Mouse (Mus musculus) liver, embryonic 15.5 days (tissue): ENCODE results near the gene Musk. TPM values are rescaled to one million over a fixed set of nuclear protein-coding genes. Genes with fewer than 3 reads are reported as not detected.
"Not testable (repeated sequence)": the region's sequence is repeated elsewhere in the genome, so short reads cannot be mapped to it uniquely, and the experiment has no call there.

Experiments used
- ATAC-seq: fragments of 200-750 bp; cut with Nextera tagmentation; 2 replicates; pipeline ENCODE4 v1.8.0; 2017; ENCODE audit warnings: moderate number of reproducible peaks, mild to moderate bottlenecking, moderate library complexity; ENCODE audit not compliant: insufficient read depth
- H3K27ac ChIP-seq: fragments of 300-500 bp; sonication (generic); replicated peaks from 2 replicates; pipeline ENCODE4 v1.5.1; 2015; ENCODE audit warnings: mild to moderate bottlenecking, inconsistent platforms
- H3K27me3 ChIP-seq: fragments of 300-500 bp; sonication (generic); 2 replicates; pipeline ENCODE4 v1.6.1; 2015; ENCODE audit warnings: mild to moderate bottlenecking, inconsistent platforms
- H3K36me3 ChIP-seq: fragments of 300-500 bp; sonication (generic); replicated peaks from 2 replicates; pipeline ENCODE4 v1.6.1; 2015; ENCODE audit warnings: moderate library complexity, mild to moderate bottlenecking, inconsistent platforms
- H3K4me1 ChIP-seq: fragments of 300-500 bp; sonication (generic); replicated peaks from 2 replicates; pipeline ENCODE4 v1.6.1; 2015; ENCODE audit warnings: inconsistent platforms
- H3K4me2 ChIP-seq: fragments of 300-500 bp; sonication (generic); 2 replicates; pipeline ENCODE4 v1.6.1; 2015; ENCODE audit warnings: moderate library complexity, mild to moderate bottlenecking, inconsistent platforms
- H3K4me3 ChIP-seq: fragments of 300-500 bp; sonication (generic); replicated peaks from 2 replicates; pipeline ENCODE4 v1.5.1; 2015; ENCODE audit warnings: mild to moderate bottlenecking, inconsistent platforms
- H3K9ac ChIP-seq: fragments of 300-500 bp; sonication (generic); 2 replicates; pipeline ENCODE4 v1.6.1; 2015; ENCODE audit warnings: moderate library complexity, mild to moderate bottlenecking, inconsistent platforms
- H3K9me3 ChIP-seq: fragments of 300-500 bp; sonication (generic); replicated peaks from 2 replicates; pipeline ENCODE4 v1.6.1; 2016; ENCODE audit warnings: inconsistent platforms
- WGBS: fragments of 180-500 bp; shearing (Covaris S2); methylation state at CpG from one replicate; pipeline ENCODE4 v1.1.7; 2015; ENCODE audit warnings: mixed read lengths; ENCODE audit not compliant: insufficient replicate concordance; 5-methylcytosine and 5-hydroxymethylcytosine counted together
- polyA plus RNA-seq: library from polyadenylated mRNA; unstranded; fragments of >200 nt; fragmentation: Nextera tagmentation; extraction: Ambion mirVana; gene quantifications from 2 replicates; pipeline ENCODE4 v1.2.1, GENCODE M21; 2015

Musk gene
- 0.13 TPM in 2 replicates for polyA plus RNA-seq

GRCm38 (mm10) chr4:58285687-58286086, at the start of gene Musk:
Musk (plus strand) TSS chr4:58285960.
- no peaks in the 10 kb centered on the region for H3K36me3 ChIP-seq
- no peaks in the 10 kb centered on the region for H3K4me1 ChIP-seq
- no peak within 1 kb of the TSS for H3K27ac ChIP-seq
- H3K4me2 ChIP-seq: no peak within 1 kb of the TSS
- 66% methylated on average over 11 of the region's 11 CpGs for WGBS
- H3K27me3 ChIP-seq: no peaks in the 10 kb centered on the region
- no peak within 1 kb of the TSS for H3K4me3 ChIP-seq
- H3K9ac ChIP-seq: no peak within 1 kb of the TSS
- H3K9me3 ChIP-seq: no peaks in the 10 kb centered on the region
- ATAC-seq: no peak

- ATAC-seq: no peak
- H3K4me2 ChIP-seq: no peak overlapping the region
- 56% methylated on average over 7 of the region's 7 CpGs for WGBS
Observed at GRCm38 (mm10) chr4:58240416-58240815, 45.3 kb upstream of the Musk start.

GRCm38 (mm10) chr4:58245544-58245943, 40.2 kb upstream of the Musk start:
- H3K9me3 ChIP-seq: no peaks in the 10 kb centered on the region
- WGBS: 75% methylated on average over 1 of the region's 1 CpGs
- H3K4me3 ChIP-seq: no peak overlapping the region
- no peak for ATAC-seq
- no peak overlapping the region for H3K27ac ChIP-seq
- H3K4me2 ChIP-seq: no peak overlapping the region
- no peaks in the 10 kb centered on the region for H3K36me3 ChIP-seq
- H3K27me3 ChIP-seq: no peaks in the 10 kb centered on the region
- no peak overlapping the region for H3K9ac ChIP-seq
- no peaks in the 10 kb centered on the region for H3K4me1 ChIP-seq

More at GRCm38 (mm10) chr4:58240416-58240815, 45.3 kb upstream of the Musk start:
- Histone ChIP-seq H3K4me1 (no peaks in the 10 kb centered on the region), H3K27ac (no peak overlapping the region), H3K9ac (no peak overlapping the region), H3K9me3 (no peaks in the 10 kb centered on the region), H3K36me3 (no peaks in the 10 kb centered on the region), H3K27me3 (no peaks in the 10 kb centered on the region), H3K4me3 (no peak overlapping the region)

- Histone ChIP-seq H3K4me3 (no peak overlapping the region), H3K9ac (no peak overlapping the region), H3K27me3 (no peaks in the 10 kb centered on the region), H3K27ac (no peak overlapping the region), H3K4me1 (no peaks in the 10 kb centered on the region), H3K36me3 (no peaks in the 10 kb centered on the region), H3K4me2 (no peak overlapping the region), H3K9me3 (no peaks in the 10 kb centered on the region)
- WGBS: 65% methylated on average over 3 of the region's 3 CpGs
- no peak for ATAC-seq
Observed at GRCm38 (mm10) chr4:58252381-58252780, 33.4 kb upstream of the Musk start.

- no peak overlapping the region for H3K27ac ChIP-seq
- no peaks in the 10 kb centered on the region for H3K36me3 ChIP-seq
- 21% methylated on average over 5 of the region's 5 CpGs for WGBS
- H3K9me3 ChIP-seq: no peaks in the 10 kb centered on the region
- H3K4me3 ChIP-seq: no peak overlapping the region
- no peak for ATAC-seq
- no peak overlapping the region for H3K4me2 ChIP-seq
- H3K9ac ChIP-seq: no peak overlapping the region
- H3K27me3 ChIP-seq: no peaks in the 10 kb centered on the region
- no peaks in the 10 kb centered on the region for H3K4me1 ChIP-seq
Observed at GRCm38 (mm10) chr4:58253410-58253809, 32.4 kb upstream of the Musk start.

GRCm38 (mm10) chr4:58260767-58261166, 25.0 kb upstream of the Musk start:
- not testable (repeated sequence) for H3K4me3 ChIP-seq, H3K9ac ChIP-seq, ATAC-seq, H3K4me2 ChIP-seq, H3K4me1 ChIP-seq, H3K27ac ChIP-seq, H3K27me3 ChIP-seq, H3K36me3 ChIP-seq, H3K9me3 ChIP-seq
- 83% methylated on average over 21 of the region's 21 CpGs for WGBS

GRCm38 (mm10) chr4:58266294-58266693, 19.5 kb upstream of the Musk start:
- Histone ChIP-seq H3K27me3 (no peaks in the 10 kb centered on the region), H3K9me3 (no peaks in the 10 kb centered on the region), H3K9ac (no peak overlapping the region), H3K4me2 (no peak overlapping the region), H3K36me3 (no peaks in the 10 kb centered on the region), H3K4me1 (no peaks in the 10 kb centered on the region), H3K4me3 (no peak overlapping the region), H3K27ac (no peak overlapping the region)
- 47% methylated on average over 7 of the region's 7 CpGs for WGBS
- ATAC-seq: no peak

- H3K36me3 ChIP-seq: no peaks in the 10 kb centered on the region
- H3K9me3 ChIP-seq: no peaks in the 10 kb centered on the region
- no peak for ATAC-seq
- H3K4me2 ChIP-seq: no peak overlapping the region
- H3K4me3 ChIP-seq: no peak overlapping the region
- H3K4me1 ChIP-seq: no peaks in the 10 kb centered on the region
- WGBS: 46% methylated on average over 4 of the region's 4 CpGs
- H3K27me3 ChIP-seq: no peaks in the 10 kb centered on the region
- H3K27ac ChIP-seq: no peak overlapping the region
- H3K9ac ChIP-seq: no peak overlapping the region
Observed at GRCm38 (mm10) chr4:58268897-58269542, 16.7 kb upstream of the Musk start.

- H3K27me3 ChIP-seq: no peaks in the 10 kb centered on the region
- H3K4me2 ChIP-seq: no peak overlapping the region
- no peak for ATAC-seq
- no peaks in the 10 kb centered on the region for H3K9me3 ChIP-seq
- WGBS: 65% methylated on average over 2 of the region's 2 CpGs
- H3K36me3 ChIP-seq: no peaks in the 10 kb centered on the region
- no peaks in the 10 kb centered on the region for H3K4me1 ChIP-seq
- H3K4me3 ChIP-seq: no peak overlapping the region
- no peak overlapping the region for H3K27ac ChIP-seq
- H3K9ac ChIP-seq: no peak overlapping the region
Observed at GRCm38 (mm10) chr4:58269961-58270360, 15.8 kb upstream of the Musk start.

- 86% methylated on average over 1 of the region's 1 CpGs for WGBS
- H3K9me3 ChIP-seq: no peaks in the 10 kb centered on the region
- no peak overlapping the region for H3K9ac ChIP-seq
- H3K27me3 ChIP-seq: no peaks in the 10 kb centered on the region
- H3K36me3 ChIP-seq: no peaks in the 10 kb centered on the region
- no peak for ATAC-seq
- no peak overlapping the region for H3K4me2 ChIP-seq
- no peak overlapping the region for H3K27ac ChIP-seq
- no peaks in the 10 kb centered on the region for H3K4me1 ChIP-seq
- no peak overlapping the region for H3K4me3 ChIP-seq
Observed at GRCm38 (mm10) chr4:58270956-58271355, 14.8 kb upstream of the Musk start.

- H3K4me1 ChIP-seq: no peaks in the 10 kb centered on the region
- H3K36me3 ChIP-seq: no peaks in the 10 kb centered on the region
- H3K27ac ChIP-seq: no peak overlapping the region
- no peaks in the 10 kb centered on the region for H3K9me3 ChIP-seq
- H3K4me2 ChIP-seq: no peak overlapping the region
- WGBS: 62% methylated on average over 10 of the region's 10 CpGs
- no peaks in the 10 kb centered on the region for H3K27me3 ChIP-seq
- ATAC-seq: no peak
- no peak overlapping the region for H3K4me3 ChIP-seq
- H3K9ac ChIP-seq: no peak overlapping the region
Observed at GRCm38 (mm10) chr4:58271504-58272162, 14.1 kb upstream of the Musk start.
